Mouse (Mus musculus) 416B (cell line): ENCODE results near the gene Golga5.
"Not testable (repeated sequence)": the region's sequence is repeated elsewhere in the genome, so short reads cannot be mapped to it uniquely, and the experiment has no call there.

Experiments
- DNase-seq: peaks from one replicate; pipeline ENCODE4 v3.0.0; 2011; ENCODE audit warnings: low read depth

Gene Golga5

GRCm38 (mm10) chr12:102445436-102445835 lies 23.5 kb upstream of the Golga5 start:
- DNase-seq, result peak; percentile 89

- no peak for DNase-seq
Observed at GRCm38 (mm10) chr12:102450437-102450836, 18.5 kb upstream of the Golga5 start.

GRCm38 (mm10) chr12:102451126-102451851 lies 17.6 kb upstream of the Golga5 start:
- DNase-seq, result peak; percentile 90

GRCm38 (mm10) chr12:102453581-102453980 lies 15.4 kb upstream of the Golga5 start:
- peak; percentile 64 for DNase-seq

GRCm38 (mm10) chr12:102456467-102457193 lies 12.3 kb upstream of the Golga5 start:
- DNase-seq, result peak; percentile 54

GRCm38 (mm10) chr12:102460014-102460413 lies 8.9 kb upstream of the Golga5 start:
- no peak for DNase-seq

- DNase-seq, result peak; percentile 73
Observed at GRCm38 (mm10) chr12:102461177-102461576, 7.8 kb upstream of the Golga5 start.

GRCm38 (mm10) chr12:102464650-102465049 lies 4.3 kb upstream of the Golga5 start:
- DNase-seq, result peak; percentile 55

GRCm38 (mm10) chr12:102468136-102468535 lies 799 bp upstream of the Golga5 start:
- peak; percentile 56 for DNase-seq

GRCm38 (mm10) chr12:102474411-102474810 lies 5.5 kb downstream of the Golga5 start:
- no peak for DNase-seq

- no peak for DNase-seq
Observed at GRCm38 (mm10) chr12:102480481-102480880, 11.5 kb downstream of the Golga5 start.

GRCm38 (mm10) chr12:102484946-102485345 lies 16.0 kb downstream of the Golga5 start:
- peak; percentile 29 for DNase-seq

GRCm38 (mm10) chr12:102491911-102492310 lies 23.0 kb downstream of the Golga5 start:
- DNase-seq, result no peak

GRCm38 (mm10) chr12:102495754-102496153 lies 26.8 kb downstream of the Golga5 start:
- DNase-seq, result not testable (repeated sequence)

GRCm38 (mm10) chr12:102497905-102498304 lies 29.0 kb downstream of the Golga5 start:
- no peak for DNase-seq

GRCm38 (mm10) chr12:102498726-102499125 lies 29.8 kb downstream of the Golga5 start:
- DNase-seq, result no peak

- no peak for DNase-seq
Observed at GRCm38 (mm10) chr12:102499210-102499609, 30.3 kb downstream of the Golga5 start.

- DNase-seq, result no peak
Observed at GRCm38 (mm10) chr12:102499723-102500122, 30.8 kb downstream of the Golga5 start.

GRCm38 (mm10) chr12:102501038-102501437 lies 32.1 kb downstream of the Golga5 start:
- peak; percentile 37 for DNase-seq

- DNase-seq, result no peak
Observed at GRCm38 (mm10) chr12:102501848-102502595, 33.1 kb downstream of the Golga5 start.

- DNase-seq, result no peak
Observed at GRCm38 (mm10) chr12:102505131-102505713, 36.3 kb downstream of the Golga5 start.

- no peak for DNase-seq
Observed at GRCm38 (mm10) chr12:102505949-102506348, 37.0 kb downstream of the Golga5 start.
